Mouse (Mus musculus) bone marrow, adult 2 months (tissue): ENCODE measurements around the gene Rpl38. TPM values are rescaled to one million over a fixed set of nuclear protein-coding genes. Genes with fewer than 3 reads are reported as not detected.

Experiments
- H3K27ac ChIP-seq: fragments of 200-500 bp; 2 replicates; pipeline ENCODE4 v1.5.1; 2012; ENCODE audit warnings: low read depth, mild to moderate bottlenecking, control low read depth, inconsistent platforms, low read length; ENCODE audit not compliant: control insufficient read depth, poor library complexity, insufficient read depth
- H3K4me1 ChIP-seq: fragments of 200-500 bp; 2 replicates; pipeline ENCODE4 v1.6.1; 2011; ENCODE audit warnings: low read length; ENCODE audit not compliant: control insufficient read depth, insufficient read depth
- H3K4me3 ChIP-seq: fragments of 200-500 bp; replicated peaks from 2 replicates; pipeline ENCODE3; 2011; ENCODE audit warnings: mild to moderate bottlenecking, low read depth, low read length, control low read depth; ENCODE audit not compliant: control insufficient read depth
- CTCF ChIP-seq: fragments of 200-500 bp; IDR thresholded peaks from 2 replicates; pipeline ENCODE4 v1.5.1; 2011; ENCODE audit warnings: low read length, control low read depth; ENCODE audit not compliant: control insufficient read depth, insufficient read depth
- POLR2A ChIP-seq: fragments of 200-500 bp; IDR thresholded peaks from 2 replicates; pipeline ENCODE4 v1.6.1; 2011; ENCODE audit warnings: low read depth, mild to moderate bottlenecking, control low read depth, low read length, borderline replicate concordance; ENCODE audit not compliant: control insufficient read depth
- WGBS: fragments of 180-500 bp; shearing (Covaris S2); methylation state at CpG from one replicate; pipeline ENCODE4 v1.1.7; 2018; 5-methylcytosine and 5-hydroxymethylcytosine counted together
- polyA plus RNA-seq: library from polyadenylated mRNA; stranded (reverse); fragments of >200 nt; gene quantifications from 2 replicates; pipeline ENCODE4 v1.2.4, GENCODE M21; 2011; ENCODE audit warnings: low replicate concordance; ENCODE audit not compliant: missing spikeins, insufficient read depth, insufficient read length

Gene Rpl38
- polyA plus RNA-seq, 1 experiment: 3,301 TPM

- Histone ChIP-seq H3K4me1 (no peaks in the 10 kb centered on the region; the same call in 1 of the 2 replicates), H3K27ac (no peak overlapping the region), H3K4me3 (no peak overlapping the region)
- TF ChIP-seq POLR2A (no peak), CTCF (no peak)
- 64% methylated on average over 35 of the region's 35 CpGs for WGBS
Measured at GRCm38 (mm10) chr11:114636727-114637505, 31.4 kb upstream of the Rpl38 start.

- H3K4me1 ChIP-seq: no peaks in the 10 kb centered on the region; the same call in 1 of the 2 replicates
- no peak overlapping the region for H3K27ac ChIP-seq
- no peak overlapping the region for H3K4me3 ChIP-seq
- TF ChIP-seq CTCF (no peak), POLR2A (no peak)
- 74% methylated on average over 10 of the region's 10 CpGs for WGBS
Measured at GRCm38 (mm10) chr11:114638647-114639290, 29.6 kb upstream of the Rpl38 start.

GRCm38 (mm10) chr11:114639681-114640103 is 28.6 kb upstream of the Rpl38 start:
- Histone ChIP-seq H3K4me1 (no peaks in the 10 kb centered on the region; the same call in 1 of the 2 replicates), H3K4me3 (no peak overlapping the region), H3K27ac (no peak overlapping the region)
- 57% methylated on average over 19 of the region's 19 CpGs for WGBS
- TF ChIP-seq CTCF: no peak
- no peak for TF ChIP-seq POLR2A

GRCm38 (mm10) chr11:114640658-114641057 is 27.7 kb upstream of the Rpl38 start:
- Histone ChIP-seq H3K4me3 (no peak overlapping the region), H3K4me1 (no peaks in the 10 kb centered on the region; the same call in 1 of the 2 replicates), H3K27ac (no peak overlapping the region)
- 68% methylated on average over 6 of the region's 6 CpGs for WGBS
- TF ChIP-seq POLR2A (no peak), CTCF (no peak)

- WGBS: 83% methylated on average over 8 of the region's 8 CpGs
- Histone ChIP-seq H3K4me3 (no peak overlapping the region), H3K4me1 (no peaks in the 10 kb centered on the region; the same call in 1 of the 2 replicates), H3K27ac (no peak overlapping the region)
- TF ChIP-seq POLR2A: no peak
- no peak for TF ChIP-seq CTCF
Measured at GRCm38 (mm10) chr11:114641136-114641535, 27.2 kb upstream of the Rpl38 start.

GRCm38 (mm10) chr11:114642184-114642583 is 26.1 kb upstream of the Rpl38 start:
- TF ChIP-seq CTCF: no peak
- TF ChIP-seq POLR2A: no peak
- Histone ChIP-seq H3K4me3 (no peak overlapping the region), H3K4me1 (no peaks in the 10 kb centered on the region; the same call in 1 of the 2 replicates), H3K27ac (no peak overlapping the region)
- 79% methylated on average over 12 of the region's 12 CpGs for WGBS

- WGBS: 76% methylated on average over 11 of the region's 11 CpGs
- no peak overlapping the region for H3K27ac ChIP-seq
- H3K4me3 ChIP-seq: no peak overlapping the region
- H3K4me1 ChIP-seq: no peaks in the 10 kb centered on the region
- TF ChIP-seq POLR2A (no peak), CTCF (no peak)
Measured at GRCm38 (mm10) chr11:114642926-114643325, 25.4 kb upstream of the Rpl38 start.

GRCm38 (mm10) chr11:114644122-114644521 is 24.2 kb upstream of the Rpl38 start:
- Histone ChIP-seq H3K4me3 (no peak overlapping the region), H3K4me1 (no peaks in the 10 kb centered on the region), H3K27ac (no peak overlapping the region)
- TF ChIP-seq CTCF (no peak), POLR2A (no peak)
- 47% methylated on average over 2 of the region's 2 CpGs for WGBS
